8 mouse cellular contexts compared by ENCODE assay signal in the genomic region with DNA sequence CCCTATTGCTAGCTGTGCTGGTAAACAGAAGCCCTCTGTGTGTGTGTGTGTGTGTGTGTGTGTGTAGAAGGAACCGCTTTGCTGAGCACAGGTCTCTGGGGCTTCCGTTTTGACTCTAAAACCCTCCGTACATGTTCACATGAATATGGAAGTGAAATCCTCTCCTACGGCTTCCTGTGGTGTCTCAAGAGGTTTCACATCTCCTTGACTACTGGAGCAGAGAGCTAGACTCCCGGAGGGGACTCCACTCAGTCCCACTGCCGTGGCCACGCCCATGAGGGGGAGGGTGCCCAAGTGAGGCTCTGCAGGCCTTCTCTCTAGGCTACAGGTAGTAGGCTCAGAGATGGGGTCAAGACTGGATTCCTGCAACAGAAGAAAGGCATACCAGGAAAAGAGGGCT. TPM values are rescaled to one million over a fixed set of nuclear protein-coding genes. Genes with fewer than 3 reads are reported as not detected.
DNase-seq lines count a peak whose midpoint lies in the region; ATAC-seq lines count a peak whose summit lies in the region.

Gene H2-DMb2, plus strand, starts transcription at position 275 of the 400 bp plus-strand sequence.

- H3K36me3 ChIP-seq in kidney, embryonic 14.5 days (ENCODE audit: control insufficient read depth, insufficient read depth, low read length): no peaks in the 10 kb centered on the region
- peaks cover 8% of the 10 kb centered on the region; the same call in 1 of the 2 replicates for H3K36me3 ChIP-seq in macrophage (ENCODE audit: inconsistent target)

- 15% methylated on average over 7 of the region's 7 CpGs for WGBS in kidney, embryonic 14.5 days
- 2% methylated on average over 6 of the region's 7 CpGs for WGBS in macrophage (ENCODE audit: missing documents)

- ATAC-seq in cerebellum, adult (ENCODE audit: insufficient number of reproducible peaks, low FRiP score, low TSS enrichment): no peak
- peak; percentile 81 for ATAC-seq in kidney, embryonic 14.5 days (ENCODE audit: low FRiP score, low TSS enrichment)

- DNase-seq in cerebellum, adult 11-12 months: peak; percentile 11
- DNase-seq in brain, adult 2 months (ENCODE audit: low read depth, low spot score): peak; percentile 63
- DNase-seq in thymus, postnatal 14 days: peak; percentile 90
- DNase-seq in ovary, adult 18-20 months (ENCODE audit: low spot score): no peak
- DNase-seq in left cerebral cortex, adult 11 months (ENCODE audit: low spot score): no peak

- H3K9ac ChIP-seq in kidney, embryonic 14.5 days (ENCODE audit: low read depth, low read length): no peak within 1 kb of the TSS

- H3K4me3 ChIP-seq in kidney, embryonic 14.5 days (ENCODE audit: low read length): no peak within 1 kb of the TSS
- no peak within 1 kb of the TSS for H3K4me3 ChIP-seq in macrophage (ENCODE audit: inconsistent target)

- no peak within 1 kb of the TSS for H3K4me2 ChIP-seq in kidney, embryonic 14.5 days (replicated peaks; ENCODE audit: low read depth, low read length)

- H3K27ac ChIP-seq in kidney, embryonic 14.5 days (ENCODE audit: low read depth, low read length): no peak within 1 kb of the TSS
- H3K27ac ChIP-seq in macrophage: peak within 1 kb of the TSS; percentile 79

- H3K79me2 ChIP-seq in macrophage (ENCODE audit: inconsistent target): no peaks in the 10 kb centered on the region

- 0 out of 2 replicates have a peak, but pooled peaks cover 5% of the 10 kb centered on the region for H3K4me1 ChIP-seq in kidney, embryonic 14.5 days (ENCODE audit: control insufficient read depth, insufficient read depth, low read length)

- H3K9me3 ChIP-seq in kidney, embryonic 14.5 days (ENCODE audit: control insufficient read depth, low read length): no peaks in the 10 kb centered on the region

- H3K27me3 ChIP-seq in kidney, embryonic 14.5 days (ENCODE audit: control insufficient read depth, insufficient read depth, low read length): peaks cover 9% of the 10 kb centered on the region

RNA-seq across cellular contexts. Expression of gene H2-DMb2, which starts in this region (rescaled TPM):
- polyA plus RNA-seq in kidney, embryonic 14.5 days (2014; fragmentation: Nextera tagmentation; extraction: Ambion mirVana): 18.5 and 21.9 TPM in 2 replicates
- total RNA-seq in macrophage (2018; cell fraction: chromatin; rRNA removed): 1 to 10 TPM in 14 of 26 experiments, under 1 TPM in 3, not detected in 9; 0.70 to 4.6 (median 1.7) TPM
- 1 to 10 TPM in 25 of 26 experiments, under 1 TPM in 1; 0.99 to 2.2 (median 1.5) TPM for total RNA-seq in macrophage (2018; cell fraction: cytosol; rRNA removed)
- 1 to 10 TPM in 14 of 26 experiments, under 1 TPM in 9, not detected in 3; 0.40 to 3.0 (median 1.3) TPM for total RNA-seq in macrophage (2018; cell fraction: nucleus; rRNA removed)
- polyA plus RNA-seq in macrophage (2018): 1.2 to 2.2 TPM (median 1.8 TPM) in 3 replicates

Comparison
In these comparisons a context has a peak if more than half of its experiments do, and no peak if none do; other contexts are left out.
1. DNase-seq: peak in cerebellum, adult 11-12 months (single experiment), brain, adult 2 months (single experiment) and thymus, postnatal 14 days (single experiment); none in ovary, adult 18-20 months (single experiment) and left cerebral cortex, adult 11 months (single experiment).